Mouse (Mus musculus): ENCODE measurements around the gene Ryr2.

DNA sequence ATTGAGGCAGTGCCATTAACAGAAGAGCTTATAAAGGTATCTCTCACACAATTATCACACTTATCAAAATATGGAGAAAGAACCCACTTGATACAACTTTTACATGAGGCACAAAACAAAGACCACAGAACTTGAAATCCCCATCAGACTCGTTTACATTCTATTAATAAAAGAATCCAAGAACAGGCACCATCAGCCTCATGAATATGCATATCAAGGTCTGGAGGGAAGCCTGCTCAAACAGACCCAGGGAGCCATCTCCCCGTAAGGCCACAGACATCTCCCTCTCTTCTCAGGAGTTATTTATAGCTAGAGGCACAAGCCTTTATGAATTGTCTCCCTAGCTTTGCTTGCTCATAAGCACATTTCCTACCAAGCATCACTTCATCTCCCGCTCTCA, 227.7 kb downstream of the Ryr2 start:
- TF ChIP-seq EP300 (IDR thresholded peaks at IDR 0.05; ENCODE audit: low read depth) = no peak
- TF ChIP-seq CTCF (IDR thresholded peaks at IDR 0.05; ENCODE audit: low read depth) = no peak

Data from liver, embryonic 14.5 days (tissue).